Mouse (Mus musculus): ENCODE results near the gene Hdac4.

Gene Hdac4

GRCm38 (mm10) chr1:92099502-92099901 lies 96.0 kb downstream of the Hdac4 start:
- DNase-seq: no peak

GRCm38 (mm10) chr1:92098456-92098855 lies 97.0 kb downstream of the Hdac4 start:
- no peak for DNase-seq

GRCm38 (mm10) chr1:92096991-92097525 lies 98.4 kb downstream of the Hdac4 start:
- DNase-seq: no peak

GRCm38 (mm10) chr1:92092286-92092685 lies 103.2 kb downstream of the Hdac4 start:
- no peak for DNase-seq

GRCm38 (mm10) chr1:92087821-92088220 lies 107.7 kb downstream of the Hdac4 start:
- DNase-seq: no peak

- DNase-seq: no peak
Measured at GRCm38 (mm10) chr1:92087343-92087742, 108.2 kb downstream of the Hdac4 start.

GRCm38 (mm10) chr1:92086841-92087240 lies 108.7 kb downstream of the Hdac4 start:
- DNase-seq: no peak

- DNase-seq: no peak
Measured at GRCm38 (mm10) chr1:92086277-92086813, 109.2 kb downstream of the Hdac4 start.

- no peak for DNase-seq
Measured at GRCm38 (mm10) chr1:92084738-92085137, 110.8 kb downstream of the Hdac4 start.

- no peak for DNase-seq
Measured at GRCm38 (mm10) chr1:92084004-92084403, 111.5 kb downstream of the Hdac4 start.

- no peak for DNase-seq
Measured at GRCm38 (mm10) chr1:92082837-92083541, 112.5 kb downstream of the Hdac4 start.

- no peak for DNase-seq
Measured at GRCm38 (mm10) chr1:92082156-92082836, 113.2 kb downstream of the Hdac4 start.

- DNase-seq: peak; percentile 78 to 81
Measured at GRCm38 (mm10) chr1:92079982-92080537, 115.4 kb downstream of the Hdac4 start.

GRCm38 (mm10) chr1:92075312-92075711 lies 120.2 kb downstream of the Hdac4 start:
- no peak for DNase-seq

- no peak for DNase-seq
Measured at GRCm38 (mm10) chr1:92074655-92075054, 120.8 kb downstream of the Hdac4 start.

GRCm38 (mm10) chr1:92069932-92070677 lies 125.4 kb downstream of the Hdac4 start:
- DNase-seq: no peak

- peak; percentile 24 to 36 for DNase-seq
Measured at GRCm38 (mm10) chr1:92069464-92069863, 126.0 kb downstream of the Hdac4 start.

GRCm38 (mm10) chr1:92064307-92064706 lies 131.2 kb downstream of the Hdac4 start:
- DNase-seq: no peak

GRCm38 (mm10) chr1:92063271-92063670 lies 132.2 kb downstream of the Hdac4 start:
- no peak for DNase-seq

- no peak for DNase-seq
Measured at GRCm38 (mm10) chr1:92061198-92062073, 134.1 kb downstream of the Hdac4 start.

- DNase-seq: no peak
Measured at GRCm38 (mm10) chr1:92060532-92061064, 134.9 kb downstream of the Hdac4 start.

Data from thymus, postnatal 36 days (tissue).